Mouse (Mus musculus): ENCODE measurements around the gene Mdp1. TPM values are rescaled to one million over a fixed set of nuclear protein-coding genes. Genes with fewer than 3 reads are reported as not detected.

Gene Mdp1
- polyA plus RNA-seq, 1 experiment from 2014 or later: 18.5 TPM

DNA sequence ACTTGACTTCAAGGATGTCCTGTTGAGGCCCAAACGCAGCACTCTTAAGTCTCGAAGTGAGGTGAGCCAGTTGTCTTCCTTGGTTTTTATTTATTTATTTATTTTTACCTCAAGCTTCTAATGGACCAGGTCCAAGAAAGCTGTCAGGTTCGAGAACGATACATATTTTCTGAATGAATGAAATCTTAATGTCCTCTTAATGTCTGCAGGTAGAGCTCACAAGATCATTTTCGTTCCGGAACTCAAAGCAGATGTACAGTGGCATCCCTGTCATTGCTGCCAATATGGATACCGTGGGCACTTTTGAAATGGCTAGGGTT, 12.4 kb upstream of the Mdp1 start:
- Histone ChIP-seq H3K4me2 (peak overlapping the region; percentile 75), H3K27me3 (no peaks in the 10 kb centered on the region), H3K27ac (replicated peaks) (peak overlapping the region; percentile 88), H3K4me1 (replicated peaks) (peaks cover 32% of the 10 kb centered on the region), H3K36me3 (replicated peaks) (peaks cover 35% of the 10 kb centered on the region), H3K4me3 (replicated peaks) (peak overlapping the region; percentile 79), H3K9ac (peak overlapping the region; percentile 76), H3K9me3 (replicated peaks) (no peaks in the 10 kb centered on the region)
- ATAC-seq (ENCODE audit: insufficient read depth): no peak
- 56% methylated on average over 7 of the region's 7 CpGs for WGBS (ENCODE audit: insufficient replicate concordance)

DNA sequence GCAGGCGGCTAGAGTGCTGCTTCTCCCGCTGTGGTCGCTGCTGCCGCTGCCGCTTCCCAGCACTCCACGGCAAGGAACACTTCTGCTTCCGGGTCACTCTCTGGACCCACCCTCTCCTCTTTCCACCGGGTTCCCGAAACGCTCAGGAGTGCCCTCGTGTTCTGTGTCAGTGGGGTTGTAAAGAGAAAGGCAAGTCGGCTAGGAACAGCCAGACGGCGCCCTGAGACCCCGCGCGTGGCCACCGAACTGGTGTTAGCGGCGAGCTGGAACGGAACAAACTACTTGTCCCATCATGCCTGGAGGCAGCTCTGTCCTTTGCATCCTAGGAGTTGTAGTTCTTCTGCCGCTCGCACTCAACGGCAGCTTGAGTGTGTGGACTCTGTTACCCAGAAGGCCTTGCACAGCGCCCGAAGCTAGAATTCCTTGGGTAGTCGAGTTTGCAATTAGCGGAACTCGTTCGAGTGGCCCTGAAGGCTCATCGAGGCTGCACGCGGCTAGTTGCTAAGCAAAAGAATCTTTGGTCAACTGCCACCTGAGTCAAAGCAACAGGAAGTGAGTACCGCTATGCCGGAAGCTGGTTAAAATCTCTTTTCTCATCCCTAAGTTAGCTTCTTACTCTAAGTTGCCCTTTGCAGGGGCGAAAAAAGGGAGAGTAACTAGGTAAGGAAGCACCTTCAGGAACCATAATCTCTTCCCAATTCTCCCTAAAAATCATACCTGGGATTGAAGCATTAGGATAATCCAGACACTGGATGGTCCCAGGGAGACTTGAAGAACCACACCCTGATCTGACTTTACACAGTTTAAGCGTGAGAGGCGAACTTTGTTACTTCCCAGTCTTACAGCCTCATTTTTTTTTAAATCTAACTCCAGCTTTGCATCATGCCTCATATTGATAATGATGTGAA, 11.8 kb upstream of the Mdp1 start, which contains the start of the genes Gmpr2 and Nedd8:
Gene Gmpr2, plus strand, starts transcription at position 109 of the 908 bp plus-strand sequence.
Gene Nedd8, minus strand, starts transcription at position 292 of the 908 bp plus-strand sequence.
- no peaks in the 10 kb centered on the region for H3K27me3 ChIP-seq
- WGBS (ENCODE audit: insufficient replicate concordance): under 1% methylated on average over 38 of the region's 38 CpGs
- H3K9me3 ChIP-seq (replicated peaks): no peaks in the 10 kb centered on the region
- H3K4me3 ChIP-seq (replicated peaks): peak within 1 kb of the TSS; percentile 79
- H3K36me3 ChIP-seq (replicated peaks): peaks cover 30% of the 10 kb centered on the region
- H3K27ac ChIP-seq (replicated peaks): peak within 1 kb of the TSS; percentile 88
- H3K9ac ChIP-seq: peak within 1 kb of the TSS; percentile 76
- H3K4me1 ChIP-seq (replicated peaks): peaks cover 32% of the 10 kb centered on the region
- H3K4me2 ChIP-seq: peak within 1 kb of the TSS; percentile 75
- ATAC-seq (ENCODE audit: insufficient read depth): peak; percentile 98

DNA sequence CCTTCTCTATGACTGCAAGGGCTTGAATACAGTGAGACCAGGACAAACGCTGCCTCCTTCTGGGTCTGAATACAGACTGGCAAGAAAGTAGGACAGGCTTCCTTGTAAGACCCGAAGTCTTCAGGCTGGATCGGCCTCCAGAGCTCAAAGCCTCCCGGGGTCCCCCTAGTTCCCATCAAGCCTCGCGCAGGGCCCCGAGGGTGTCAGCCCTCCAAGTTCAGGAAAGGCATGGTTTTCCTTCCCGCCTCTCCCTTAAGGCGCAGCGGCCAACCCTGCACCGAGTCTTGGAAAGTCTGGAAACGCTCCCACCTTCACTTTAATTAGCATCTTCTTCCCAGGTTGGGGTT, 11.2 kb upstream of the Mdp1 start:
- Histone ChIP-seq H3K36me3 (replicated peaks) (peaks cover 28% of the 10 kb centered on the region), H3K4me2 (peak overlapping the region; percentile 75), H3K9ac (peak overlapping the region; percentile 76), H3K27ac (replicated peaks) (peak overlapping the region; percentile 88), H3K27me3 (no peaks in the 10 kb centered on the region), H3K4me1 (replicated peaks) (peaks cover 32% of the 10 kb centered on the region), H3K4me3 (replicated peaks) (peak overlapping the region; percentile 79), H3K9me3 (replicated peaks) (no peaks in the 10 kb centered on the region)
- WGBS (ENCODE audit: insufficient replicate concordance): 0% methylated on average over 12 of the region's 12 CpGs
- peak; percentile 33; the same call in 1 of the 2 replicates for ATAC-seq (ENCODE audit: insufficient read depth)

DNA sequence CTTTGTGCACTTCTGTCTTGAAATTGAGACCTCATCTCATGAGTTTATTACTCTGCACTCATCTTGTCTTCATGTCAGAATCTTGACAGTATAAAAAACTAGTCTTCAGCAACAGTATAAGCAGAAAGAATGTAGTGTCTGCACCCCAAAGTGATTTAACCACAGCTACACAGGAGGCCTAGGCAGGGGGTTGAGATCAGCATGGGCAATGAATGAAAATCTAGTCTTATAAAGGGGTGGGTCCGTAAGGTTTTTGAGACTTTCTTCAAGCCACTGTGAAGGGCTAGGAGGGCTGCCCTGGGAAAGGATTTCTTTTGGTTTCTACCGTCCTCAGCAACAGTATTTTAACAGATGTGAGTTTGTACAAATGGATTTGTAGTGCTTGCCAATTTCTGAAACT, 328 bp upstream of the Mdp1 start:
- H3K9ac ChIP-seq: no peak overlapping the region; the same call in 1 of the 2 replicates
- no peaks in the 10 kb centered on the region for H3K27me3 ChIP-seq
- peak overlapping the region; percentile 74 for H3K4me2 ChIP-seq
- H3K27ac ChIP-seq (replicated peaks): peak overlapping the region; percentile 41; the same call in 1 of the 2 replicates
- WGBS (ENCODE audit: insufficient replicate concordance): 50% methylated on average over 2 of the region's 2 CpGs
- no peaks in the 10 kb centered on the region for H3K9me3 ChIP-seq (replicated peaks)
- H3K4me1 ChIP-seq (replicated peaks): peaks cover 26% of the 10 kb centered on the region
- ATAC-seq (ENCODE audit: insufficient read depth): peak; percentile 9; the same call in 1 of the 2 replicates
- H3K4me3 ChIP-seq (replicated peaks): peak overlapping the region; percentile 77
- peaks cover 46% of the 10 kb centered on the region for H3K36me3 ChIP-seq (replicated peaks)

DNA sequence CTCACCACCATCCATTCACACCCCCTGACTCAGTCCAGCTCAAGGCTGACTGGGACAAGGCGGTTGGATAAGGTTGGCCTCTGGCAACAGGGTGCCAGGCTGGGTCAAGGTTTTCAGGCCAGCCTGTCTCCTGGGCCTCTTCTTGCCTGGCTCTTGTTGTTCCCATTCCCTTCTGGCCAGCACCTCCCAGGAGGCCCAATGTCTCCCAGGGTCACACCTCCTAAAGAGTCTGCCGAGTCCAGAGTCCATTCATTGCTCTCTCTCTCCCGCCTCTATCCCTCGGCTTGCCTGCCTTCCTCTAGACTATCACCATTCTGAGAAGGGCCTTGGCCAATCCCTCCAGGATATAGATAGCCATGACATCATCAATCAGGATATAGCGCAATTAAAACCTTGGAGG, 2.3 kb downstream of the Mdp1 start:
- no peak overlapping the region for H3K27ac ChIP-seq (replicated peaks)
- no peak overlapping the region for H3K4me3 ChIP-seq (replicated peaks)
- no peaks in the 10 kb centered on the region for H3K9me3 ChIP-seq (replicated peaks)
- peaks cover 32% of the 10 kb centered on the region for H3K36me3 ChIP-seq (replicated peaks)
- H3K27me3 ChIP-seq: no peaks in the 10 kb centered on the region
- WGBS (ENCODE audit: insufficient replicate concordance): 83% methylated on average over 5 of the region's 5 CpGs
- ATAC-seq (ENCODE audit: insufficient read depth): no peak
- no peak overlapping the region for H3K9ac ChIP-seq
- peaks cover 26% of the 10 kb centered on the region for H3K4me1 ChIP-seq (replicated peaks)
- H3K4me2 ChIP-seq: no peak overlapping the region

DNA sequence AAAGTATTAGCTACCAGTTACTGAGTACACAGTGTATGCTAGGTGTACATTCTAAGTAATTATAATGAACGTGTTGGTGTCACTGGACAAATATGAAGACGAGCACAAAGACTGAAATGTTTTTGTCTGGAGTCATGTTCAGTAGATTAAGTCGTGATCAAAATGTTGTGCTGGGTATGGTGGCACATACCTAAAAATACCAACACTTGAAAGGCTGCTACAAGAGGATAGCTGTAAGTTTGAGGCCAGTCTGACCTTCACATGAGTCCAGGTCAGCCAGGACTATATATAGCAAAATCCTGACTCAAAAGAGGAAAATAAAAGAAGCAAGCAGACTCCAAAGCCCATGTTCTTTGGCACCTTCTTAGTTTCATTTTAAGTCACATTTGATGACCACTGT, 3.4 kb downstream of the Mdp1 start:
- no peak for ATAC-seq (ENCODE audit: insufficient read depth)
- Histone ChIP-seq H3K36me3 (replicated peaks) (peaks cover 24% of the 10 kb centered on the region), H3K4me2 (no peak overlapping the region), H3K4me1 (replicated peaks) (peaks cover 26% of the 10 kb centered on the region), H3K9ac (no peak overlapping the region), H3K4me3 (replicated peaks) (no peak overlapping the region), H3K9me3 (replicated peaks) (no peaks in the 10 kb centered on the region), H3K27ac (replicated peaks) (no peak overlapping the region), H3K27me3 (no peaks in the 10 kb centered on the region)
- WGBS (ENCODE audit: insufficient replicate concordance): 80% methylated on average over 3 of the region's 3 CpGs

DNA sequence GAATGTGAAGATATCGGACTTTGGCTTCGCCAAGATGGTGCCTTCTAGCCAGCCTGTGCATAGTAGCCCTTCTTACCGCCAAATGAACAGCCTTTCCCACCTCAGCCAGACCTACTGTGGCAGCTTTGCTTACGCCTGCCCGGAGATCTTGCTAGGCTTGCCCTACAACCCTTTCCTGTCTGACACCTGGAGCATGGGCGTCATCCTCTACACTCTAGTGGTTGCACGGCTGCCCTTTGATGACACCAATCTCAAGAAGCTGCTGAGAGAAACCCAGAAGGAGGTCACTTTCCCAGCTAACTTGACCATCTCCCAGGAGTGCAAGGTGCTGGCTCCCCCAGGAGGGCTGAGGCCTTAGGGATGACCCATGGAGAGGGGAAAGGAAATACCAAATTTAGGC, 8.8 kb downstream of the Mdp1 start:
- ATAC-seq (ENCODE audit: insufficient read depth): no peak

DNA sequence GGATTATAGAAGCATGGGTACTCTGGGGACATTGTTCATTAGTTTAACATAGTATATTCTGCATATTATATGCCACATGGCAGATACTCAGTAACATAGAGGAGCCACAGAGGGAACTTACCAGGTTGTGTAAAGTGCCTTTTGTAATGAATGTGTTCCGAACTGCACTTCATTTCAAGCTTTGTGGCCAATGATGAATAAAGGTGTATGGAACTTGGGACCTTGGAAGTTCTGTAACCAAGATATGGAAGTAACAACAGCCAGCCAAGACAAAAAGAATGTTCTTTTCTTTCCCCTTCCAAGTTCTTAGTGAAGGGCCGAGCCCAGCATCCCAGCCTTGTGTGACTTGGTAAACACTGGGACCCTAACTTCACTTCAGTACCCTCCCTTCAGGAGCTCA, 10.4 kb downstream of the Mdp1 start, which contains the start of gene Tssk4:
Gene Tssk4, plus strand, starts transcription at position 301 of the 400 bp plus-strand sequence.
- no peak within 1 kb of the TSS for H3K9ac ChIP-seq
- no peak for ATAC-seq (ENCODE audit: insufficient read depth)
- no peak within 1 kb of the TSS for H3K27ac ChIP-seq (replicated peaks)
- peaks cover 25% of the 10 kb centered on the region for H3K4me1 ChIP-seq (replicated peaks)
- no peak within 1 kb of the TSS for H3K4me2 ChIP-seq
- peaks cover 15% of the 10 kb centered on the region for H3K36me3 ChIP-seq (replicated peaks)
- H3K9me3 ChIP-seq (replicated peaks): no peaks in the 10 kb centered on the region
- H3K4me3 ChIP-seq (replicated peaks): no peak within 1 kb of the TSS
- no peaks in the 10 kb centered on the region for H3K27me3 ChIP-seq
- WGBS (ENCODE audit: insufficient replicate concordance): 67% methylated on average over 2 of the region's 2 CpGs

More for the DNA sequence above, 8.8 kb downstream of the Mdp1 start:
- Histone ChIP-seq H3K4me3 (replicated peaks) (no peak overlapping the region), H3K9ac (no peak overlapping the region), H3K9me3 (replicated peaks) (no peaks in the 10 kb centered on the region), H3K36me3 (replicated peaks) (peaks cover 7% of the 10 kb centered on the region), H3K27ac (replicated peaks) (no peak overlapping the region), H3K4me2 (no peak overlapping the region), H3K27me3 (no peaks in the 10 kb centered on the region), H3K4me1 (replicated peaks) (peaks cover 10% of the 10 kb centered on the region; the same call in 1 of the 2 replicates)
- 73% methylated on average over 7 of the region's 7 CpGs for WGBS (ENCODE audit: insufficient replicate concordance)

DNA sequence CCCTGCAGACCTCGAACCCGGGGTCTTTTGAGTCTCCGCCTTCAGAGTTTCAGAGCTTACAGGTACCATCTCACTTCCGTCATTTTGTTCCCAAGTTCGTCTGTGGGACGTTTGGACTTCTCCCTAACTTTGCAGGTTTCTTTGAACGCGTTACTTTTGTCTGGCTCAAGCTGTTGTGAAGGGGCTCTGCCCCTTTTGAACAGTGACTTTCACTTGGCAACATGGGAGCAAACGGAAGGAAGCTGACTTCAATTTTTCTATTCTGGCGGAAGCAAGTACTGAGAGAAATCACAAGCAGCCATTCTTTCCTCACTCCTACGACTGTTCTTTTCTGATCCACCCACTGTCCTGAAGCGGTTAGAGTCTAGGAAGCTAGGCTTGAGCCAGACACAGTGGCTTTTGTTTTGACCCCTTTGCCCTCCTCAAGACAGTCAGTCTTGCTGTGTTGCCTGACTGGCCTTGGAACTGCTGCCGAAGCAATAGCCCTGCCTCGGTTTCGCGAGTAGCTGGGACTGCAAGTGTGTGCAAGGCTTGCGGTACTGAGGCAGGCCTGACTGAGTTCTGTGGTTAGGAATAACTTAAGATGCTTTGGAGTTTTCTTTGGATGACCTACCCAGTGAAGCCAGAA, 15.9 kb downstream of the Mdp1 start:
- Histone ChIP-seq H3K4me1 (replicated peaks) (peaks cover 62% of the 10 kb centered on the region), H3K36me3 (replicated peaks) (peaks cover 40% of the 10 kb centered on the region), H3K9ac (peak overlapping the region; percentile 97), H3K27ac (replicated peaks) (peak overlapping the region; percentile 91), H3K27me3 (no peaks in the 10 kb centered on the region), H3K4me3 (replicated peaks) (peak overlapping the region; percentile 96), H3K9me3 (replicated peaks) (no peaks in the 10 kb centered on the region), H3K4me2 (peak overlapping the region; percentile 90)
- no peak for ATAC-seq (ENCODE audit: insufficient read depth)
- 17% methylated on average over 17 of the region's 17 CpGs for WGBS (ENCODE audit: insufficient replicate concordance)

DNA sequence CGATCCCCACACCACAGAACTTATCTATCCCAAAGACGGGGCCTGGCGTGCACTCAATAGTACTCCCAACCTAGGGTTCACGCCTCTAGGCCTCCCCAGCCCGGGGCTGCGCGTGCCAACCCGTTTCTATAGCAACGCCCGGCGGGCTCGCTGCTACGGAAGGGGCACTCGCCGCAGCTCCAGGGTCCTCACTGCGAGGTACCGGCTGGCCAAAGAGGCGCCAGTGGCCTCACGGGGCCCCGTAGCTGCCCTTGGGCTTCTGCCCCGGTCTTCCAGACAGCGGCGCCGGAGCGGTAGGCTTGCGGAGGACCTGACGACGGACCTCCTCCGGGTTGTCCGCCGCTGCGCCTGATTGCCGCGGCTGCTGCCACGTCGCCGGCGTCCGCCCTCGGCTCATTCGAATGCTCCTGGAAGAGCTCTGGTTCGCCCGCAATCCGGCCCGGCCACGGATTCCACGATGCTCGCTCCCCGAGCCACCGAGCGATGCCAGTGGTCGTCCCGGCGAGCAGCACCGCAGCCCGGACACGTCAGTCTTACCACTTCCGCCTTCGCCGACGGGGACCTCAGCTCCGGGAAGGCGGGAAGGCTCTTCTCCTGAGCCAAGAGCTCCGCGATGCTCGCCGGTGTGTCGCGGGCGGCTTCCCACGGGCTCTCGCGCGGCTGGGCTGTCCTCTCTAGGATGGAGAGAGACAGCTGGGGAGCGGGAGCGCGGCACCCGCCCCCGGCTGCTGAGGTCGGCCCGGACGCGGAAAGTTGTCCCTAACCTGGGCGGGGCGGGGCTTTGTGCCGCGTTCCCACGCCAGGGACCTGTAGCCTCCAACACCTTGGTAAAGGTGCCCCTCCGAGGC, 17.0 kb downstream of the Mdp1 start, which contains the start of gene Tm9sf1:
Gene Tm9sf1, minus strand, starts transcription at position 747 of the 848 bp plus-strand sequence.
- peak within 1 kb of the TSS; percentile 97 for H3K9ac ChIP-seq
- ATAC-seq (ENCODE audit: insufficient read depth): peak; percentile 89
- H3K27me3 ChIP-seq: no peaks in the 10 kb centered on the region
- H3K4me3 ChIP-seq (replicated peaks): peak within 1 kb of the TSS; percentile 96
- peaks cover 62% of the 10 kb centered on the region for H3K4me1 ChIP-seq (replicated peaks)
- H3K27ac ChIP-seq (replicated peaks): peak within 1 kb of the TSS; percentile 91
- under 1% methylated on average over 89 of the region's 89 CpGs for WGBS (ENCODE audit: insufficient replicate concordance)
- peaks cover 51% of the 10 kb centered on the region for H3K36me3 ChIP-seq (replicated peaks)
- H3K9me3 ChIP-seq (replicated peaks): no peaks in the 10 kb centered on the region
- H3K4me2 ChIP-seq: peak within 1 kb of the TSS; percentile 90

Data from liver, embryonic 15.5 days (tissue).